Mouse (Mus musculus): ENCODE measurements around the gene Mical3. TPM values are rescaled to one million over a fixed set of nuclear protein-coding genes. Genes with fewer than 3 reads are reported as not detected.
A peak's percentile ranks its signal among the peaks of the same experiment; 100 is the strongest.

Mical3 gene
- polyA plus RNA-seq, 1 experiment from 2014 or later, result 35.2 TPM

DNA sequence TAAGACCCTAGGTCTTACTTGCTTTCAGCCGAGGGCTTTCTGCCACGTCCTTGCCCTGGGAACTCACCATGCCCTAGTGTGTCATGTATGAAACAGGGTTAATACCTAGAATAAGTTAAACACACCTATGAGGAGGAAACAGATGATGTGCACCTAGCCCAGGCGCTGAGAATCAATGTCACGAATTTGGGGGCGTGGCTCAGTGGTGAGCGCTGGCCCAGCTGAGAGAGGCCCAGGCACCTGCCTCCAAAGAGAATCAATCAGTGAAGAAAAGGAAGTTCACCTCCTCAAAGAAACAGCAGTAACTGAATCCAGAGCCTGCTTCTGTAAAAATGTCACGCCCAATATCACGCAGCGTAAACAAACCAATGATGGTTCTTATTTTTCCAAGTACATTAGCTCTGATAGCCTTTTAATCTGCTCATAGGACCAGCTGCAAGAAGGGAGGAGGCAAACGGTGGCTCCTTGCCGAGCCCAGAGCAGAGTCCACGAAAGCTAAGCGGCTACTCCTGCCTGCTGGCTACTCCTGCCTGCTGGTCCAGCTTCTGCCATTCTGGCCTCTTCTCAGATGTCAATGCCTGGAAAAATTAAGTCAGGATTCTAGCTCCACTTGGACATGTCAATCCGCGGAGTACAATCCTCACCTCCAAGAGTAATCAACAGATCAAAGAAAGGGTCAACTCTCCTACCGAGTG lies 23.9 kb downstream of the Mical3 start:
- Histone ChIP-seq H3K4me1 (peaks cover 75% of the 10 kb centered on the region), H3K4me3 (replicated peaks) (no peak overlapping the region), H3K9ac (replicated peaks) (no peak overlapping the region), H3K27me3 (replicated peaks) (no peaks in the 10 kb centered on the region), H3K36me3 (no peaks in the 10 kb centered on the region), H3K4me2 (no peak overlapping the region), H3K27ac (replicated peaks) (no peak overlapping the region), H3K9me3 (replicated peaks) (no peaks in the 10 kb centered on the region)
- ATAC-seq (ENCODE audit: low FRiP score), result no peak
- 89% methylated on average over 16 of the region's 16 CpGs for WGBS

DNA sequence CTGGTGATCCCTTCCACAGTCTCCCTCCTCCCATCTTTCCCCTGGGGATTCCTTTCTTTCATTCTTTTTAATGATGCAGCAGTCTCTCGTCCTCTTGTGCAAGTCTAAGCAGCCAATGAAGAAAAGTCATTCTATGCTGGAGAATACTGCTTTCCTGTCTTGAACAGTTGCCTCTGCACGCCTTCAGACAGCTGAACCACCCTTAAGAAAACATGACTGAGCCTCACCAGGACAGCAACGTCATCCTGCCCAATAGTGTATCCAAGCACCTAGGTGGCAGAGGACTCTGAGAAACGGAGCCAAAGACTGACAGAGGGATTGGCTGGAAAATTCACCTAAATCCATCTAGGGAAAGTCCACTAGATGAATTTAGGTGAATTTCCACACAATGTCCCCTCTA lies 25.1 kb downstream of the Mical3 start:
- Histone ChIP-seq H3K36me3 (no peaks in the 10 kb centered on the region), H3K27me3 (replicated peaks) (no peaks in the 10 kb centered on the region), H3K27ac (replicated peaks) (no peak overlapping the region), H3K9ac (replicated peaks) (no peak overlapping the region), H3K4me3 (replicated peaks) (no peak overlapping the region), H3K4me1 (peaks cover 73% of the 10 kb centered on the region), H3K9me3 (replicated peaks) (no peaks in the 10 kb centered on the region), H3K4me2 (no peak overlapping the region)
- 48% methylated on average over 4 of the region's 4 CpGs for WGBS
- no peak for ATAC-seq (ENCODE audit: low FRiP score)

DNA sequence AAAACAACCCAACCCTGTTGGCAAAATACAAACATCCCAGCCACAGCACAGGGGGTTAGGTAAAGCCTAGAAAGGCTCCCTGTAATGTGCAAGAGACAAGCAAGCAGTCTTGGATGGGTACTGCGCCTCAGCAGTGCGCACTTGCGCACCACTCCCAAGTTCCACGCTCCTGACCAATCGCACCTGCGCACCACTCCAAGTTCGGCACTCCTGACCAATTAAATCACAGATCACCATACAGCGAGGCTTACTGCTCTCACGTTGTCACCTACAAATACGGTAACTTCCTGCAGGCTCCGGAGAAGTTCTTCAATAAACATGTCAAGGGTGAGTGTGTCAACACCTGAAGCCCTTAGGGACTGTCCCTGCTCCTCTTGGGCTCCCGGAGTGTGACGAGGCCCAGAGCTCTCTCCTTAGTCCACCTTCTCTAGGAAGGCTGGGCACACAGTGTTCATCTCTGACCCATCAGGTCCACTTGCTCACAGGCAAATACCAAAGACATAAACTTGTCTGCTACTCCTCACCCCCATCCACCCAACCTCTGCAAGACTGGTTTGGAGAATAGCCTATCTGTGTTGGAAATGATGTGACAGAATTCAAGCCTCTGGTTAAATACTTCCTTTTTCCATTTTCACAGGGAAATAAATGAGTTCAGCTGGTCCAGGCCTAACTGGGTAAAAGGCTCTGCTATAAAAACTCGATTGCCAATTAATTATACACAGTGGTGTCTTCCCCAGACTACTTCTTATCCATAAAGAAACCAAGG lies 27.2 kb downstream of the Mical3 start:
- no peak overlapping the region for H3K27ac ChIP-seq (replicated peaks)

DNA sequence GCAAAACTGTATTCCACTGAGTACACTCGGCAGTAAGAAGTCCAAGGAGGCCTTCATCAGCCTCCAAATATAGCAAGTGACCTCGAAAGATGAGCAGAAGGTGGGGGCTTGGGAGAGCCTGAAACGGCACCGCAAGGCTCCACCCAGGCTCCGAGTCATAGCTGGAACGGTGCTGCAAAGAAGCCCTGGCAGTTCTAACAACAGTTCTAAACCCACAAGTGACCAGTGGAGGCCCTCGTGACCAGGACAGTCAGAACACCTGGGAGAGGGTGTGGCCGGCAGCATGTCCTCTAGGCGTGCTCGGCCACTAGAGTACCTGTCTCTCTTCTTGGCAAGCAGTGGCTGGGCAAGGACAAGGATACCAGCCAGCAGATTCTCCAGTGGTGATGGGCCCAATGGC lies 27.9 kb downstream of the Mical3 start:
- no peak overlapping the region for H3K4me2 ChIP-seq
- 88% methylated on average over 10 of the region's 10 CpGs for WGBS
- no peaks in the 10 kb centered on the region for H3K9me3 ChIP-seq (replicated peaks)
- ATAC-seq (ENCODE audit: low FRiP score), result no peak
- H3K4me3 ChIP-seq (replicated peaks), result no peak overlapping the region
- H3K4me1 ChIP-seq, result peaks cover 76% of the 10 kb centered on the region
- H3K27me3 ChIP-seq (replicated peaks), result no peaks in the 10 kb centered on the region
- no peaks in the 10 kb centered on the region for H3K36me3 ChIP-seq
- H3K9ac ChIP-seq (replicated peaks), result no peak overlapping the region
- H3K27ac ChIP-seq (replicated peaks), result no peak overlapping the region

More for the DNA sequence above, 27.2 kb downstream of the Mical3 start:
- no peaks in the 10 kb centered on the region for H3K27me3 ChIP-seq (replicated peaks)
- no peak for ATAC-seq (ENCODE audit: low FRiP score)
- WGBS, result 92% methylated on average over 14 of the region's 14 CpGs
- peaks cover 76% of the 10 kb centered on the region for H3K4me1 ChIP-seq
- no peak overlapping the region for H3K4me2 ChIP-seq
- no peak overlapping the region for H3K9ac ChIP-seq (replicated peaks)
- no peaks in the 10 kb centered on the region for H3K36me3 ChIP-seq
- H3K4me3 ChIP-seq (replicated peaks), result no peak overlapping the region
- no peaks in the 10 kb centered on the region for H3K9me3 ChIP-seq (replicated peaks)

DNA sequence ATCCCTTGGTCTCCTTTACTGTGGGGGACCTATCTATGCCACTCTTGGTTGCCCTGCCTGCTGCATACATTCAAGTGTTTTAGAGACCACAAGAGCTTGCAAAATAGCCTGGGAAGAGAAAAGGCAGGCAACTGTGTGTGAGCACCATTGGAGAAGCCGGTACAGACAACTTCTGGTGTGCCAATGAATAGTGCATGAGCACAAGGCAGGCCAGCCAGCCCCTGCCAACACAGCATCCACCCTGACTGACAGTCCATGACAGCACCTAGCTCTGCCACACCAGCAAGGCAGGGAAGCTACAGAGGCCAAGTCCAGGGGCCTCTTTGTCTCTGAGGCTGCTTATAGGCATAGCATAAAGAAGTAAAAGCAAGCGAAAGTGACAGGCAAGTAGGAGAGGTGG lies 28.7 kb downstream of the Mical3 start:
- no peaks in the 10 kb centered on the region for H3K27me3 ChIP-seq (replicated peaks)
- H3K4me3 ChIP-seq (replicated peaks), result no peak overlapping the region
- H3K27ac ChIP-seq (replicated peaks), result no peak overlapping the region
- H3K4me1 ChIP-seq, result peaks cover 72% of the 10 kb centered on the region
- no peak for ATAC-seq (ENCODE audit: low FRiP score)
- no peaks in the 10 kb centered on the region for H3K36me3 ChIP-seq
- no peak overlapping the region for H3K9ac ChIP-seq (replicated peaks)
- H3K4me2 ChIP-seq, result no peak overlapping the region
- 81% methylated on average over 2 of the region's 2 CpGs for whole genome bisulfite sequencing
- no peaks in the 10 kb centered on the region for H3K9me3 ChIP-seq (replicated peaks)

DNA sequence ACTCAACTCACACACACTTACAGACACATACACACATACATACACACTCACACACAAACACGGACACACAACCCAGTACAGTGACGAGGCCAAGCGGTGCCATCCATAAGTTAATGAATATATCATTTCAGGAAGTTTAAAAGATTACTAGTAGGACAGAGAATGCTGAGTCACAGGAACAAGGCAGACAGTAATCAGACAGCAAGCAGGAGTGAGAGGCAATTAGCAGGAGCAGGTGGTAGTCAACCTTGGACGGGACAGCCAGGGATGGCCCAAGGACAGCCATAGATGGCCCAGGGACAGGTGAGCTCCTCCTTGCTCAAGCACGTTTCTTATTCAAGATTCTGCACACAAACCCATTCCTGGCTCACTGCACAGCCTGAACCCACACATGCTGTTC lies 29.6 kb downstream of the Mical3 start:
- no peak overlapping the region for H3K9ac ChIP-seq (replicated peaks)
- H3K27me3 ChIP-seq (replicated peaks), result no peaks in the 10 kb centered on the region
- H3K4me1 ChIP-seq, result peaks cover 65% of the 10 kb centered on the region
- no peak overlapping the region for H3K4me3 ChIP-seq (replicated peaks)
- no peaks in the 10 kb centered on the region for H3K36me3 ChIP-seq
- no peaks in the 10 kb centered on the region for H3K9me3 ChIP-seq (replicated peaks)
- no peak overlapping the region for H3K4me2 ChIP-seq
- no peak overlapping the region for H3K27ac ChIP-seq (replicated peaks)
- 86% methylated on average over 5 of the region's 5 CpGs for WGBS
- no peak for ATAC-seq (ENCODE audit: low FRiP score)

DNA sequence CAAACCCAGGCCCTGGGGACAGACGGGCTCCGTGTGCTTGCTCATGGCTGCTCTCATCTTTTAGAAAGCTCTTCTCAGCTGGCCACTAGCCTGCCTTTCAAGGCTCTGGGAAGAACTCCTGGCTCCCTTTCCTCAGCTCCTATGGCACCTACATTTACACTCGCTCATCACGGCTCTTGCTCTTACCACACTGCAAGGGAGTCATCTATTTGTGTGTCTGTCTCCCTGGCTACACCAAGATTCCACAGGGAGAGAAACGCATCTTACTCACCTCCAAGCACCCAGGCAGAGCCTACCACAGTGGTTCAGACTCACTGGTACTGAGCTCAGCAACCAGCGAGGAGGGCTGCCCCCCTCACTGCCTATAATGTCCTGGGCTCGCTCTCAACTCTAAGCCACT lies 31.0 kb downstream of the Mical3 start:
- peak overlapping the region; percentile 2; the same call in 1 of the 2 replicates for H3K27ac ChIP-seq (replicated peaks)
- H3K4me3 ChIP-seq (replicated peaks), result no peak overlapping the region
- peaks cover 51% of the 10 kb centered on the region for H3K4me1 ChIP-seq
- H3K4me2 ChIP-seq, result no peak overlapping the region
- no peak overlapping the region for H3K9ac ChIP-seq (replicated peaks)
- 74% methylated on average over 7 of the region's 7 CpGs for WGBS
- H3K9me3 ChIP-seq (replicated peaks), result no peaks in the 10 kb centered on the region
- no peak for ATAC-seq (ENCODE audit: low FRiP score)
- H3K36me3 ChIP-seq, result no peaks in the 10 kb centered on the region
- no peaks in the 10 kb centered on the region for H3K27me3 ChIP-seq (replicated peaks)

DNA sequence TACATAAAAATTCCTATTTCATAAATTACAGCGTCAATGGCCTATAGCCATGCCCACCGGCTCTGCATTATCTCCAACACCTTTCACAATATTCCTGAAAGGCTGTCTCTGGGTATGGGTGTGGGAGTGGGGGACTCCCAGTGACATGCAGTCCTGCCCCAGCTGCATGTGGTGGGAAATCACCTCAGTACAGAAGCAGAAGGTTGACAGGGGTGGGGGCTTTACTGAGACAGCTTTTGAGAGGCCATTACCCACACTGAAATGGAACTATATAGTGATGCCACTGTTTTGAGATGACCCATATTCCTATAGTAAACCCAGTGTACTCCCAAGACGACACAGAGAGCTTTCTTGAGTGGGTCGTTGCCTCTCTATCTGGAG lies 31.6 kb downstream of the Mical3 start:
- H3K36me3 ChIP-seq, result no peaks in the 10 kb centered on the region
- H3K27ac ChIP-seq (replicated peaks), result 0 out of 2 replicates have a peak overlapping the region, but pooled peaks have one; percentile 2
- H3K27me3 ChIP-seq (replicated peaks), result no peaks in the 10 kb centered on the region
- ATAC-seq (ENCODE audit: low FRiP score), result peak; percentile 41; the same call in 1 of the 2 replicates
- peaks cover 49% of the 10 kb centered on the region for H3K4me1 ChIP-seq
- no peaks in the 10 kb centered on the region for H3K9me3 ChIP-seq (replicated peaks)
- no peak overlapping the region for H3K9ac ChIP-seq (replicated peaks)
- H3K4me2 ChIP-seq, result no peak overlapping the region
- H3K4me3 ChIP-seq (replicated peaks), result no peak overlapping the region
- WGBS, result 84% methylated on average over 4 of the region's 4 CpGs

DNA sequence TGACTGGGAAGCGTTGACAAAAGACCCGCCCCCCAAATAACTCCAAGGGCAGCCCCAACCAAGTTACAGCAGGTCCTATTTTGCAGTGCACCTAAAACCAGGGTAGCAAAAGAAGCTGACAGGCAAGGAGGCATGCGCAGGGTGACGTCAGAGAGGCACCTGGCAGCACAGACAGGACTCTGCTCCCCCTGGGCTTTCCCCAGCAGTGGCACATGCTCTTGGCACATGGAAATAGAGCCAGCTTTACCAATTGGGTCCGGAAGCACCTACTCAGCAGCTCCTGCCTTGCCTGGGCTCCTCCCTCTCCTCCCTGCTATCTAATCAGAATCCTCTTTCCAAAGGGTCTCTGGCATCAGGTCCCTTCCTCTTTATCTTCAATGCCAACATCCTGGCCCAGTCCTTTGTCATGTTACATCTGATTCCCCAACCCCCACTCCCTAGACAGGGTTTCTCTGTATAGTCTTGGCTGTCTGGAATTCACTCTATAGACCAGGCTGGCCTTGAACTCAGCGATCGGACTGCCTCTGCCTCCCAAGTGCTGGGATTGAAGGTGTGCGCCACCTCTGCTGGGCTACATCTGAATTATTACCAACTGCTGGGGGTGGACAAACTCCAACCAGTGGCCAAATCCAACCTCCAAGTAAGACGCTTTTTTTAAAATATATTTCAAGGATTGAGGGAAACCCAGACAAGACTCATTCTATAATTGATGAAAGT lies 32.1 kb downstream of the Mical3 start:
- no peak for ATAC-seq (ENCODE audit: low FRiP score)
- H3K27me3 ChIP-seq (replicated peaks), result no peaks in the 10 kb centered on the region
- H3K27ac ChIP-seq (replicated peaks), result peak overlapping the region; percentile 48
- 74% methylated on average over 9 of the region's 9 CpGs for WGBS
- H3K4me3 ChIP-seq (replicated peaks), result no peak overlapping the region
- H3K9ac ChIP-seq (replicated peaks), result no peak overlapping the region
- H3K36me3 ChIP-seq, result no peaks in the 10 kb centered on the region
- H3K9me3 ChIP-seq (replicated peaks), result no peaks in the 10 kb centered on the region
- H3K4me1 ChIP-seq, result peaks cover 49% of the 10 kb centered on the region
- H3K4me2 ChIP-seq, result peak overlapping the region; percentile 2; the same call in 1 of the 2 replicates

DNA sequence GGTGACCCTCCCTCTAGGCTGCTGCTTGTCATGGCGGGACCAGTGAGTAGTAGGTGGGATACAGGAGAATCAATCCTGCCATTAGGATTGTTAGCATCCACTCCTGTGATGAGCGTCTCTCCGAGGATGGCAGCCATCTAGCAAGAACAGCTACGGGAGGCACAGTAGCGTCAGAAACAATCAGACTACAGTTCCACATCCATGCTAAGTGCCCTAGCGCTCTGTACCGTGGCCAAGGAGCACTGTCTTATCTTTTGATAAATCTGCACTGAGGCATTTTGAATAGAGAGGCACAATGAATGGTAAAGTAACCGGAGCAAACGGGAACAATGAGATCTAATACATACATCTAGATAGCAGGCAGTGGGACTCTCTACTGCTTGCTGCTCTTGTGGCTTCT lies 32.7 kb downstream of the Mical3 start:
- peak overlapping the region; percentile 2; the same call in 1 of the 2 replicates for H3K4me2 ChIP-seq
- peaks cover 44% of the 10 kb centered on the region for H3K4me1 ChIP-seq
- WGBS, result 35% methylated on average over 9 of the region's 9 CpGs
- H3K27me3 ChIP-seq (replicated peaks), result no peaks in the 10 kb centered on the region
- ATAC-seq (ENCODE audit: low FRiP score), result no peak
- H3K36me3 ChIP-seq, result no peaks in the 10 kb centered on the region
- H3K9ac ChIP-seq (replicated peaks), result no peak overlapping the region
- H3K27ac ChIP-seq (replicated peaks), result peak overlapping the region; percentile 48; the same call in 1 of the 2 replicates
- H3K9me3 ChIP-seq (replicated peaks), result no peaks in the 10 kb centered on the region
- no peak overlapping the region for H3K4me3 ChIP-seq (replicated peaks)

DNA sequence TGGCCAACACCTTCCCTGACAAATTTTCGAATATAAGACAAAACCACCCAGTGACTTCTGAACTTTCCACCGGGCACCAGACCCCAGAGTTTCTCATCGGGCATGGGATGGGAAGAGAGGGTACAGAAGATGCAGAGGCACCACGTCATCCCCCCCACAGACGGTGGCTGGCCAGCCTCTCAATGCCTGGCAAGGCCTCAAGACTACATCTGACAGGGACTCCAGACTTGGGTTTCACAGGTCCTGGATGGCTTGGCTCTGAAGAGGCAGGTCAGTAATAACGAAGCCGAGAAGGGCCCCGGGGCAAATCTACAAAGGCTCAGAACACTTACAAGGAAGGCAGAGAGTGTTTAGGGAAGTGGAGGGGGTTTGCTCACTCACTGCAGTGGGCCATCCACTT lies 33.9 kb downstream of the Mical3 start:
- Histone ChIP-seq H3K9ac (replicated peaks) (no peak overlapping the region), H3K27me3 (replicated peaks) (no peaks in the 10 kb centered on the region), H3K36me3 (0 out of 2 replicates have a peak, but pooled peaks cover 3% of the 10 kb centered on the region), H3K9me3 (replicated peaks) (no peaks in the 10 kb centered on the region), H3K27ac (replicated peaks) (no peak overlapping the region; the same call in 1 of the 2 replicates), H3K4me3 (replicated peaks) (no peak overlapping the region), H3K4me1 (peaks cover 35% of the 10 kb centered on the region), H3K4me2 (no peak overlapping the region)
- ATAC-seq (ENCODE audit: low FRiP score), result no peak
- WGBS, result 93% methylated on average over 8 of the region's 8 CpGs
